Mouse (Mus musculus) CH12.LX (cell line): ENCODE results near the gene Eepd1. TPM values are rescaled to one million over a fixed set of nuclear protein-coding genes. Genes with fewer than 3 reads are reported as not detected.

Experiments
- DNase-seq: peaks from one replicate; pipeline ENCODE4 v3.0.0-alpha.2; 2013; ENCODE audit errors: extremely low read depth
- H3K27ac ChIP-seq: 2 replicates; pipeline ENCODE4 v1.5.1; 2012; ENCODE audit warnings: low read depth, mild to moderate bottlenecking, control low read depth, moderate library complexity; ENCODE audit not compliant: insufficient read depth
- H3K27me3 ChIP-seq: replicated peaks from 2 replicates; pipeline ENCODE3; 2012; ENCODE audit warnings: inconsistent platforms
- H3K36me3 ChIP-seq, 2 experiments: replicated peaks in 1 of 2; 2 replicates each; pipeline versions ENCODE3 to v1.6.1; 2012; ENCODE audit warnings: inconsistent platforms in 1 of 2, low read length in 1 of 2, mild to moderate bottlenecking in 1 of 2, mixed read lengths in 1 of 2, moderate library complexity in 1 of 2; ENCODE audit not compliant: control insufficient read depth in 1 of 2, insufficient read depth in 1 of 2
- H3K4me1 ChIP-seq, 2 experiments: 2 replicates each; pipeline ENCODE4 v1.6.1; 2012; ENCODE audit warnings: inconsistent platforms in 1 of 2, moderate library complexity in 1 of 2; ENCODE audit not compliant: insufficient read depth in 2 of 2, control insufficient read depth in 1 of 2
- H3K4me2 ChIP-seq: 2 replicates; pipeline ENCODE4 v1.6.1; 2012; ENCODE audit warnings: low read depth, mild to moderate bottlenecking, control low read depth; ENCODE audit not compliant: poor library complexity, insufficient read depth, severe bottlenecking
- H3K4me3 ChIP-seq, 3 experiments: fragments of 150-350 bp in 1 of 3; sonication (generic) in 1 of 3; replicated peaks in 1 of 3; 2 replicates each; pipeline versions ENCODE3 to v1.5.1; 2011 to 2012; ENCODE audit warnings: low read depth in 2 of 3, low read length in 2 of 3, mild to moderate bottlenecking in 2 of 3, moderate library complexity in 2 of 3, control low read depth in 1 of 3, improper control_type of control experiment in 1 of 3, inconsistent platforms in 1 of 3, mixed read lengths in 1 of 3; ENCODE audit not compliant: poor library complexity in 1 of 3
- H3K79me2 ChIP-seq: replicated peaks from 2 replicates; pipeline ENCODE4 v1.6.1; 2012; ENCODE audit warnings: mild to moderate bottlenecking, moderate library complexity; ENCODE audit not compliant: control insufficient read depth, poor library complexity, insufficient read depth, severe bottlenecking; ENCODE audit errors: extremely low read depth
- H3K9ac ChIP-seq: 2 replicates; pipeline ENCODE4 v1.6.1; 2012; ENCODE audit warnings: low read depth, mild to moderate bottlenecking, control low read depth, moderate library complexity; ENCODE audit not compliant: insufficient read depth
- H3K9me3 ChIP-seq: replicated peaks from 2 replicates; pipeline ENCODE3; 2012; ENCODE audit warnings: low read length, inconsistent platforms, mixed read lengths
- CHD1 ChIP-seq: IDR thresholded peaks from 2 replicates; pipeline ENCODE4 v1.6.1; 2012; ENCODE audit warnings: low read depth, low read length, improper control_type of control experiment, inconsistent platforms
- CHD2 ChIP-seq: IDR thresholded peaks from 2 replicates; pipeline ENCODE4 v1.6.1; 2011; ENCODE audit warnings: low read length, improper control_type of control experiment
- CTCF ChIP-seq, 2 experiments: IDR thresholded peaks in 1 of 2; conservative IDR thresholded peaks in 1 of 2; 2 replicates each; pipeline ENCODE4 v1.5.1; 2011 to 2012; ENCODE audit warnings: low read depth in 2 of 2, low read length in 2 of 2, improper control_type of control experiment in 1 of 2, inconsistent platforms in 1 of 2, mild to moderate bottlenecking in 1 of 2, moderate library complexity in 1 of 2
- E2F4 ChIP-seq: IDR thresholded peaks from 2 replicates; pipeline ENCODE4 v1.6.1; 2011; ENCODE audit warnings: low read depth, low read length, improper control_type of control experiment; ENCODE audit not compliant: insufficient replicate concordance
- JUND ChIP-seq: conservative IDR thresholded peaks from 2 replicates; pipeline ENCODE4 v1.6.1; 2011; ENCODE audit warnings: low read depth, low read length, improper control_type of control experiment
- MEF2A ChIP-seq: IDR thresholded peaks from 2 replicates; pipeline ENCODE4 v1.6.1; 2014; ENCODE audit warnings: low read depth, mild to moderate bottlenecking, inconsistent platforms, low read length, improper control_type of control experiment, borderline replicate concordance
- MYC ChIP-seq: IDR thresholded peaks from 2 replicates; pipeline ENCODE4 v1.6.1; 2011; ENCODE audit warnings: low read depth, mild to moderate bottlenecking, improper control_type of control experiment, low read length
- NRF1 ChIP-seq: IDR thresholded peaks from 2 replicates; pipeline ENCODE4 v1.6.1; 2014; ENCODE audit warnings: low read depth, mild to moderate bottlenecking, inconsistent platforms, low read length, improper control_type of control experiment, moderate library complexity
- PAX5 ChIP-seq: IDR thresholded peaks from 2 replicates; pipeline ENCODE4 v1.6.1; 2012; ENCODE audit warnings: low read length, inconsistent platforms, mixed read lengths
- POLR2A ChIP-seq: IDR thresholded peaks from 2 replicates; pipeline ENCODE4 v1.6.1; 2011; ENCODE audit warnings: low read depth, mild to moderate bottlenecking, improper control_type of control experiment, low read length
- POLR2AphosphoS2 ChIP-seq: IDR thresholded peaks from 2 replicates; pipeline ENCODE4 v1.6.1; 2011; ENCODE audit warnings: low read depth, low read length, improper control_type of control experiment
- RAD21 ChIP-seq: IDR thresholded peaks from 2 replicates; pipeline ENCODE4 v1.6.1; 2011; ENCODE audit warnings: low read depth, mild to moderate bottlenecking, low read length, improper control_type of control experiment, moderate library complexity
- RCOR1 ChIP-seq: conservative IDR thresholded peaks from 2 replicates; pipeline ENCODE4 v1.6.1; 2012; ENCODE audit warnings: low read depth, mild to moderate bottlenecking, inconsistent platforms, low read length, improper control_type of control experiment
- SIN3A ChIP-seq: IDR thresholded peaks from 2 replicates; pipeline ENCODE4 v1.6.1; 2012; ENCODE audit warnings: low read length, improper control_type of control experiment, inconsistent platforms
- SMC3 ChIP-seq: IDR thresholded peaks from 2 replicates; pipeline ENCODE4 v1.6.1; 2011; ENCODE audit warnings: low read depth, low read length, improper control_type of control experiment
- USF1 ChIP-seq: IDR thresholded peaks from 2 replicates; pipeline ENCODE4 v1.6.1; 2014; ENCODE audit warnings: low read depth, mild to moderate bottlenecking, inconsistent platforms, low read length, improper control_type of control experiment
- USF2 ChIP-seq: conservative IDR thresholded peaks from 2 replicates; pipeline ENCODE4 v1.6.1; 2011; ENCODE audit warnings: low read depth, low read length, improper control_type of control experiment
- ZKSCAN1 ChIP-seq: IDR thresholded peaks from 2 replicates; pipeline ENCODE4 v1.6.1; 2012; ENCODE audit warnings: low read depth, inconsistent platforms, low read length, improper control_type of control experiment, borderline replicate concordance
- ZNF384 ChIP-seq: IDR thresholded peaks from 2 replicates; pipeline ENCODE4 v1.6.1; 2012; ENCODE audit warnings: low read depth, low read length, improper control_type of control experiment, inconsistent platforms
- dilution Hi-C: fragments of 300-500 bp; cut with MboI; formaldehyde crosslinking; loops from 2 replicates; pipeline ENCODE4 v1.14.3; 2020; ENCODE audit warnings: low sequenced_read_pairs; ENCODE audit not compliant: extremely low pct_unique_long_range_greater_than_20kb, extremely low pct_ligation_motif_present
- in situ Hi-C: fragments of 300-500 bp; cut with MboI; formaldehyde crosslinking; loops from 3 replicates; pipeline ENCODE4 v1.14.3; 2019; ENCODE audit warnings: low sequenced_read_pairs, low pct_ligation_motif_present, low pct_unique_long_range_greater_than_20kb, mixed read lengths
- polyA plus RNA-seq: library from polyadenylated mRNA; unstranded; fragments of >175 nt; gene quantifications from 2 replicates; pipeline ENCODE4 v1.2.1, GENCODE M21; 2012; ENCODE audit warnings: low read depth; ENCODE audit not compliant: insufficient read length
- total RNA-seq, 2 experiments: library from RNA; depleted of rRNA; stranded (reverse); fragments of 300-350 nt in 1 of 2; fragments of >200 nt in 1 of 2; gene quantifications; 2 replicates each; pipeline ENCODE4 v1.2.3; 2012 to 2014

The Eepd1 gene
- total and polyA plus RNA-seq, 3 experiments: 1.3 to 2.5 (median 2.2) TPM

DNA sequence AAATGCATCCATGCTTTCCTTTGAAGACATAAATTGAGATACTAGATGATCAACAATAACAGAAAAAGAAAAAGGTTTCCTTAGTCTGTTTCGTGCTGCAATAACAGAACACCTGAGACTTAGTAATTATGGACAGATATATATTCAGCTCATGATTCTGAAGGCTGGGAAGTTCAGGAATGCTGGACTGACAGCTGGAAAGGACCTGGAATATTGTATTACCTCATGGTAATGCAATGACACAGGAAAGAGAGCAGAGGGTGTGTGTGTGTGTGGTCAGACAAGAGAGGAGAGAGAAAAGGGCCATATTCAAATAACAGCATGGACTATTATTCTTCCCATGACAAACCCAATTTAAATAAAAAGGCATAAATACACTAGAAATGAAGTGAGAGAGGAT, 17.0 kb upstream of the Eepd1 start:
- Histone ChIP-seq H3K27ac (no peak overlapping the region), H3K4me1 (peaks cover 0 to 10% of the 10 kb centered on the region in 2 experiments; a peak in 1 of 4 replicates), H3K4me2 (no peak overlapping the region), H3K27me3 (no peaks in the 10 kb centered on the region), H3K4me3 (no peak overlapping the region), H3K36me3 (no peaks in the 10 kb centered on the region), H3K9ac (no peak overlapping the region), H3K9me3 (no peaks in the 10 kb centered on the region), H3K79me2 (no peaks in the 10 kb centered on the region)
- TF ChIP-seq ZNF384: no peak
- no peak for TF ChIP-seq MEF2A
- no peak for TF ChIP-seq POLR2AphosphoS2
- no peak for TF ChIP-seq E2F4
- no peak for TF ChIP-seq SIN3A
- no peak for TF ChIP-seq NRF1
- TF ChIP-seq SMC3: no peak
- no peak for TF ChIP-seq JUND
- no peak for TF ChIP-seq PAX5
- TF ChIP-seq ZKSCAN1: no peak
- TF ChIP-seq USF1: no peak
- no peak for TF ChIP-seq CHD1
- TF ChIP-seq CTCF (conservative IDR thresholded peaks at IDR 0.05 in 1 of 2, IDR thresholded peaks at IDR 0.05 in 1 of 2; ENCODE audit: low read depth in 2 of 2, low read length in 2 of 2): no peak
- no peak for TF ChIP-seq USF2
- TF ChIP-seq POLR2A: no peak
- no peak for TF ChIP-seq RAD21
- TF ChIP-seq MYC: no peak
- TF ChIP-seq RCOR1: no peak
- dilution Hi-C loops (no loop called here), in situ Hi-C loops (no loop called here)
- no peak for DNase-seq

DNA sequence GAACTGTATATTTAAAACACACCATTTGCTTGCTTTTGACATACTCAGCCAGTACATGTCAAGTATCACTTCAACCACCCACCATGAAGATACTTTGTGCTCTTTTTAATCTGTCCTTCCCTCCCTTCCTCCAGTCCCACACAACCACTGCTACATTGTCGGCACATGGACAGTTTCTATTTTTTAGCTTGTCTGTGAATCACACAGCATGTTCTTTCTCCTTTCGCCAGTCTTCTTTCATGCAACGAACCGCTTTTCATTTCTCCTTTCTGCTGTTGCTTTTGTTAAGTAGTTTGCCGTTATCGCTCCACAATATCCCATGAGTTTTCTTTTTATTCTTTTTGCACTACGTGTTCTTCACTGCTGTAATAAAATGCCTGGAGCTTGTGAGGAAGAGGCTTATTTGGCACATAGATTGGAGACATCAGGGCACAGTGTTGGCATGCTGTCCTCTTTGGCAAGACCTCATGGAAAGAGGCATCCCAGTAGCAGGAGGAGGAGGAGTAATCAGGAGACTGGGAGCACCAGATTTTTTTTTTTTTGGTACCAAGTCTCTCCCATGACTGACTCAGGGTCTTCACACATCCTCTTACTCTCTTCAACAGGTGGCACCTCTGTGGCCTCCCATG, 1.8 kb upstream of the Eepd1 start:
- peaks cover 4 to 19% of the 10 kb centered on the region in 2 experiments; a peak in 2 of 4 replicates for H3K4me1 ChIP-seq
- TF ChIP-seq SIN3A (no peak), CHD2 (no peak), ZNF384 (no peak)
- no peak overlapping the region for H3K4me3 ChIP-seq
- H3K27ac ChIP-seq: no peak overlapping the region
- no peaks in the 10 kb centered on the region for H3K9me3 ChIP-seq
- in situ Hi-C loops (loop anchor here (10.0 kb wide), 1 partner anchor 105 kb away; no protein-coding TSS in a partner anchor), dilution Hi-C loops (no loop called here)
- no peaks in the 10 kb centered on the region for H3K27me3 ChIP-seq
- H3K36me3 ChIP-seq: no peaks in the 10 kb centered on the region
- H3K79me2 ChIP-seq: no peaks in the 10 kb centered on the region
- no peak for DNase-seq
- no peak overlapping the region for H3K4me2 ChIP-seq
- no peak overlapping the region for H3K9ac ChIP-seq
